Mouse (Mus musculus): ENCODE measurements at regions not wholly inside any gene's neighbourhood (a gene's known extent, or its start where the extent isn't known, plus 50 kb on each side); places are given as distances from the start of the nearest gene placed in this dataset.

- DNase-seq (ENCODE audit: low read depth, low spot score) = no peak
Observed at GRCm38 (mm10) chr7:58557535-58557934, 98.4 kb upstream of the Atp10a start.

GRCm38 (mm10) chr7:58568807-58569206, 87.2 kb upstream of the Atp10a start:
- no peak for DNase-seq (ENCODE audit: low read depth, low spot score)

- DNase-seq (ENCODE audit: low read depth, low spot score) = peak; percentile 24
Observed at GRCm38 (mm10) chr7:58584241-58584820, 71.6 kb upstream of the Atp10a start.

GRCm38 (mm10) chr7:58585626-58586256, 70.2 kb upstream of the Atp10a start:
- DNase-seq (ENCODE audit: low read depth, low spot score) = no peak

GRCm38 (mm10) chr7:58595951-58596350, 60.0 kb upstream of the Atp10a start:
- no peak for DNase-seq (ENCODE audit: low read depth, low spot score)

All from WW6 (cell line).